Mouse (Mus musculus) small intestine, adult 2 months (tissue): Measurements from ENCODE around the gene Atxn2l. TPM values are rescaled to one million over a fixed set of nuclear protein-coding genes. Genes with fewer than 3 reads are reported as not detected.

Experiments used
- H3K27ac ChIP-seq: fragments of 200-500 bp; 2 replicates; pipeline ENCODE4 v1.5.1; 2012; ENCODE audit warnings: low read depth, low read length, control low read depth, inconsistent platforms; ENCODE audit not compliant: insufficient read depth
- H3K27me3 ChIP-seq: fragments of 200-500 bp; 2 replicates; pipeline ENCODE4 v1.6.1; 2012; ENCODE audit warnings: mild to moderate bottlenecking, moderate library complexity, low read length, inconsistent platforms; ENCODE audit not compliant: control insufficient read depth, insufficient read depth
- H3K36me3 ChIP-seq: fragments of 200-500 bp; 2 replicates; pipeline ENCODE4 v1.6.1; 2012; ENCODE audit warnings: mild to moderate bottlenecking, low read length, control low read depth, inconsistent platforms; ENCODE audit not compliant: control insufficient read depth, insufficient read depth
- H3K4me1 ChIP-seq: fragments of 200-500 bp; 2 replicates; pipeline ENCODE4 v1.6.1; 2012; ENCODE audit warnings: low read length, inconsistent platforms, mixed read lengths; ENCODE audit not compliant: control insufficient read depth, insufficient read depth, insufficient read length
- H3K4me3 ChIP-seq: fragments of 200-500 bp; 2 replicates; pipeline ENCODE4 v1.5.1; 2012; ENCODE audit warnings: low read depth, mild to moderate bottlenecking, control low read depth, inconsistent platforms, low read length, moderate library complexity
- CTCF ChIP-seq: fragments of 200-500 bp; IDR thresholded peaks from 2 replicates; pipeline ENCODE4 v1.5.1; 2012; ENCODE audit warnings: low read depth, mild to moderate bottlenecking, control low read depth, inconsistent platforms, low read length, moderate library complexity, mixed read lengths; ENCODE audit not compliant: insufficient replicate concordance, insufficient read length; ENCODE audit errors: extremely low read depth
- POLR2A ChIP-seq: fragments of 200-500 bp; IDR thresholded peaks from 2 replicates; pipeline ENCODE4 v1.6.1; 2012; ENCODE audit warnings: low read depth, mild to moderate bottlenecking, control low read depth, inconsistent platforms, low read length, moderate library complexity
- WGBS: fragments of 180-500 bp; shearing (Covaris S2); methylation state at CpG from one replicate; pipeline ENCODE4 v1.1.7; 2018; 5-methylcytosine and 5-hydroxymethylcytosine counted together
- polyA plus RNA-seq: library from polyadenylated mRNA; depleted of rRNA; stranded (reverse); fragments of >200 nt; gene quantifications from 2 replicates; pipeline ENCODE4 v1.2.3, GENCODE M21; 2012

Atxn2l gene
- polyA plus RNA-seq, 1 experiment, result 301 TPM

- 91% methylated on average over 18 of the region's 18 CpGs for WGBS
These were observed 35.2 kb downstream of the Atxn2l start for GRCm38 (mm10) chr7:126467834-126468627.

DNA sequence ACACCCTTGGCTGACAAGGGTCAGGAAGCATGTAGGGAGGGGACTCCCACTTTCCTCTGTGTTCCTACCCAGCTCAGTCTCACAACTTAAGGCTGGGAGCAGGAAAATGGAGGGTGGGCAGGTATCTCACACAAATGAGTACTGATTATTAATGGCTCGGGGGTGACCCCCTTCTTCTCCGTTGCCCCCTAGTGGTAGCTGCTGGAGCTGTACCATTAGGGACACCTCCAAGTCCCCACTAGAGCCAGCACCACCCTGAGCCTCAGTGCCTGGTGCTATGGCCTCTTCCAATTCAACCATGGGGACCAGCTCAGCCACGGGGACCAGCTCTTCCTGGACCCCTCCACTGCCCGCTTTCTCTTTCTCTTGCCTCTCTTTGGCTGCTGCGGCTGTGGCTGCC, 36.0 kb downstream of the Atxn2l start:
- Histone ChIP-seq H3K27ac (no peak overlapping the region), H3K36me3 (peaks cover 43% of the 10 kb centered on the region), H3K4me1 (peaks cover 8% of the 10 kb centered on the region), H3K27me3 (no peaks in the 10 kb centered on the region), H3K4me3 (no peak overlapping the region)
- no peak for TF ChIP-seq POLR2A
- TF ChIP-seq CTCF, result peak; percentile 61; the same call in 1 of the 2 replicates
- 62% methylated on average over 5 of the region's 5 CpGs for WGBS

More at GRCm38 (mm10) chr7:126467834-126468627, 35.2 kb downstream of the Atxn2l start:
- H3K4me3 ChIP-seq, result no peak overlapping the region
- peaks cover 8% of the 10 kb centered on the region for H3K4me1 ChIP-seq
- no peak overlapping the region for H3K27ac ChIP-seq
- TF ChIP-seq CTCF, result no peak
- no peak for TF ChIP-seq POLR2A
- no peaks in the 10 kb centered on the region for H3K27me3 ChIP-seq
- peaks cover 48% of the 10 kb centered on the region for H3K36me3 ChIP-seq

GRCm38 (mm10) chr7:126466707-126467106, 36.5 kb downstream of the Atxn2l start:
- H3K36me3 ChIP-seq, result peaks cover 39% of the 10 kb centered on the region
- no peak for TF ChIP-seq CTCF
- TF ChIP-seq POLR2A, result no peak
- H3K27me3 ChIP-seq, result no peaks in the 10 kb centered on the region
- H3K4me3 ChIP-seq, result no peak overlapping the region
- WGBS, result 82% methylated on average over 5 of the region's 5 CpGs
- peaks cover 3% of the 10 kb centered on the region for H3K4me1 ChIP-seq
- H3K27ac ChIP-seq, result no peak overlapping the region

- peaks cover 3% of the 10 kb centered on the region for H3K4me1 ChIP-seq
- no peaks in the 10 kb centered on the region for H3K27me3 ChIP-seq
- no peak overlapping the region for H3K27ac ChIP-seq
- 80% methylated on average over 9 of the region's 9 CpGs for WGBS
- H3K4me3 ChIP-seq, result no peak overlapping the region
- TF ChIP-seq POLR2A (no peak), CTCF (no peak)
- peaks cover 33% of the 10 kb centered on the region for H3K36me3 ChIP-seq
These were observed 37.1 kb downstream of the Atxn2l start for GRCm38 (mm10) chr7:126466116-126466515.

DNA sequence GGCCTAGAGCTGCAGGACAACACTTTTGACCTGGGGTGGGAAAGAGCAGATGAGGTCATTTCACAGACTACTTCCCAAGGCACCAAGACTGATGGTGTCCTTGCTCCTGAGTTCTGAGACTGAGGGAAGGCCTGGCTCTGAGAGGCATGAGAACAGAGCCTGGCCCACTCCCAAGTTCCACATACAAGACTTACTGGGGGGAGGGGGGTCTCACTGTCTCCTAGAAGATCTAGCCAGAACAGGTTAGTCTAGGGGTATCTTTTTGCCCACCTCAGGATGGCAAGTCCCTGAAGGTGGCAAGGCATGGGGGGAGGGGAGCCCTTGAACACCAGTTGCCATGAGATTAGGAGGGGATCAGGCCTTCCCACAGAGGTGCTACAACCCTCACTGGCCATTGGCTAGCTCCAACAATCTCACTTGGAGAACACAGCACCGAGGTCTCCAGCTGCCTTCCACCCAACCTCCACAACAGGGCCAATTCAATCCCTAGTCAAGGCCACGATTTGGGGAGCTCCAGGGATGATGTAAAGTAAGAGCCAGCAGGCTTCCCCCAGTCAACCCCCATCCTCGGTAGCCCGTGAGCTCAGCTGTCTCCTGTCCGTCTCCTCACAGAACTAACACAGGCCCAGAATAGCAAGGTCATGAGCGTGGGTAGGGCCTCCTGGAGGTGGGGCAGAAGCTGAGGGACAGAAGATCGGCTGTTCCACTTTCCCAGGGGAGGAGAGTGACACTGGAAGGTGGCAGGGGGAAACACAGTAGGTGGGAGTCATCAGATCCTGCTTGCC, 37.8 kb downstream of the Atxn2l start:
- H3K27ac ChIP-seq, result no peak overlapping the region
- TF ChIP-seq CTCF (no peak), POLR2A (no peak)

GRCm38 (mm10) chr7:126464836-126465235, 38.4 kb downstream of the Atxn2l start:
- Histone ChIP-seq H3K4me3 (no peak overlapping the region), H3K27ac (no peak overlapping the region), H3K27me3 (no peaks in the 10 kb centered on the region), H3K4me1 (no peaks in the 10 kb centered on the region; the same call in 1 of the 2 replicates), H3K36me3 (peaks cover 28% of the 10 kb centered on the region)
- no peak for TF ChIP-seq POLR2A
- no peak for TF ChIP-seq CTCF
- WGBS, result 60% methylated on average over 5 of the region's 5 CpGs

More for the DNA sequence above, 37.8 kb downstream of the Atxn2l start:
- Histone ChIP-seq H3K4me3 (no peak overlapping the region), H3K36me3 (peaks cover 32% of the 10 kb centered on the region), H3K27me3 (no peaks in the 10 kb centered on the region), H3K4me1 (no peaks in the 10 kb centered on the region; the same call in 1 of the 2 replicates)
- 56% methylated on average over 7 of the region's 7 CpGs for WGBS

GRCm38 (mm10) chr7:126464121-126464520, 39.1 kb downstream of the Atxn2l start:
- H3K36me3 ChIP-seq, result peaks cover 24% of the 10 kb centered on the region
- WGBS, result 45% methylated on average over 4 of the region's 4 CpGs
- H3K27me3 ChIP-seq, result no peaks in the 10 kb centered on the region
- H3K27ac ChIP-seq, result no peak overlapping the region
- no peaks in the 10 kb centered on the region; the same call in 1 of the 2 replicates for H3K4me1 ChIP-seq
- no peak overlapping the region for H3K4me3 ChIP-seq
- no peak for TF ChIP-seq CTCF
- TF ChIP-seq POLR2A, result no peak
